Mouse (Mus musculus) myocyte (in vitro differentiated cells): ENCODE data around the gene Dusp6.

Experiments
- CEBPB ChIP-seq: IDR thresholded peaks from 2 replicates; pipeline ENCODE4 v1.6.1; 2011; ENCODE audit warnings: mild to moderate bottlenecking, moderate library complexity; ENCODE audit not compliant: poor library complexity, insufficient read depth, severe bottlenecking
- E2F4 ChIP-seq: IDR thresholded peaks from one replicate; pipeline ENCODE4 v1.6.1; 2011; ENCODE audit warnings: mild to moderate bottlenecking, control low read depth, moderate library complexity; ENCODE audit not compliant: insufficient read depth
- MAX ChIP-seq: IDR thresholded peaks from one replicate; pipeline ENCODE4 v1.6.1; 2011; ENCODE audit warnings: low read depth, mild to moderate bottlenecking, control low read depth
- MYOD1 ChIP-seq, 3 experiments: IDR thresholded peaks; one replicate each; pipeline ENCODE4 v1.6.1; 2011; ENCODE audit warnings: control low read depth in 2 of 3, low read depth in 2 of 3, mild to moderate bottlenecking in 2 of 3, moderate library complexity in 1 of 3; ENCODE audit not compliant: insufficient read length in 2 of 3, control insufficient read depth in 1 of 3
- MYOG ChIP-seq, 3 experiments: IDR thresholded peaks; one replicate each; pipeline ENCODE4 v1.6.1; 2011; ENCODE audit warnings: control low read depth in 2 of 3, low read depth in 2 of 3, mild to moderate bottlenecking in 2 of 3; ENCODE audit not compliant: insufficient read length in 2 of 3, control insufficient read depth in 1 of 3, insufficient read depth in 1 of 3
- POLR2A ChIP-seq: IDR thresholded peaks from one replicate; pipeline ENCODE4 v1.6.1; 2011; ENCODE audit warnings: low read depth, mild to moderate bottlenecking, control low read depth, moderate library complexity; ENCODE audit not compliant: insufficient read length
- POLR2AphosphoS2 ChIP-seq: IDR thresholded peaks from one replicate; pipeline ENCODE4 v1.6.1; 2011; ENCODE audit warnings: low read depth, control low read depth; ENCODE audit not compliant: insufficient read length
- REST ChIP-seq: IDR thresholded peaks from one replicate; pipeline ENCODE4 v1.6.1; 2011; ENCODE audit warnings: mild to moderate bottlenecking, control low read depth, moderate library complexity; ENCODE audit not compliant: insufficient read depth, insufficient read length
- SRF ChIP-seq: IDR thresholded peaks from one replicate; pipeline ENCODE4 v1.6.1; 2011; ENCODE audit warnings: low read depth; ENCODE audit not compliant: control insufficient read depth, insufficient read length
- TCF12 ChIP-seq: IDR thresholded peaks from one replicate; pipeline ENCODE4 v1.6.1; 2011; ENCODE audit warnings: mild to moderate bottlenecking, control low read depth; ENCODE audit not compliant: poor library complexity, insufficient read depth, severe bottlenecking
- TCF3 ChIP-seq: IDR thresholded peaks from one replicate; pipeline ENCODE4 v1.6.1; 2011; ENCODE audit warnings: low read depth, control low read depth; ENCODE audit not compliant: insufficient read length
- USF1 ChIP-seq: IDR thresholded peaks from one replicate; pipeline ENCODE4 v1.6.1; 2011; ENCODE audit warnings: low read depth, mild to moderate bottlenecking, control low read depth, moderate library complexity

GRCm38 (mm10) chr10:99268421-99269300 is 5.6 kb downstream of the Dusp6 start:
- TF ChIP-seq POLR2AphosphoS2, result no peak
- no peak for TF ChIP-seq POLR2A
- no peak for TF ChIP-seq TCF3
- TF ChIP-seq MAX, result no peak
- TF ChIP-seq REST, result no peak
- no peak for TF ChIP-seq TCF12
- TF ChIP-seq CEBPB, result no peak
- peak in 1 of 3 experiments; percentile 26 for TF ChIP-seq MYOD1 (IDR thresholded peaks at IDR 0.05; ENCODE audit: control insufficient read depth in 1 of 3, insufficient read length in 2 of 3, low read depth in 2 of 3)
- TF ChIP-seq USF1, result no peak
- TF ChIP-seq E2F4, result no peak
- TF ChIP-seq MYOG (IDR thresholded peaks at IDR 0.05; ENCODE audit: control insufficient read depth in 1 of 3, insufficient read depth in 1 of 3, insufficient read length in 2 of 3, low read depth in 2 of 3), result peak in 2 of 3 experiments; percentile 23 to 41
- no peak for TF ChIP-seq SRF
